Mouse (Mus musculus) liver, adult 2 months (tissue): Measurements from ENCODE around the gene Rapgef2. TPM values are rescaled to one million over a fixed set of nuclear protein-coding genes. Genes with fewer than 3 reads are reported as not detected.
"Not testable (repeated sequence)": the region's sequence is repeated elsewhere in the genome, so short reads cannot be mapped to it uniquely, and the experiment has no call there.

Source experiments
- DNase-seq: peaks from one replicate; pipeline ENCODE4 v3.0.0-alpha.2; 2011; ENCODE audit warnings: low read depth, low spot score; ENCODE audit errors: extremely low read depth
- H3K27ac ChIP-seq: fragments of 200-500 bp; replicated peaks from 2 replicates; pipeline ENCODE4 v1.5.1; 2012; ENCODE audit warnings: low read depth, mild to moderate bottlenecking, control low read depth, inconsistent platforms, low read length; ENCODE audit not compliant: insufficient read depth
- H3K27me3 ChIP-seq: fragments of 200-500 bp; 2 replicates; pipeline ENCODE4 v1.6.1; 2012; ENCODE audit warnings: mild to moderate bottlenecking, moderate library complexity, low read length, inconsistent platforms; ENCODE audit not compliant: control insufficient read depth, insufficient read depth
- H3K36me3 ChIP-seq: fragments of 200-500 bp; 2 replicates; pipeline ENCODE4 v1.6.1; 2012; ENCODE audit warnings: low read length, inconsistent platforms; ENCODE audit not compliant: control insufficient read depth, insufficient read depth
- H3K4me1 ChIP-seq: fragments of 200-500 bp; 2 replicates; pipeline ENCODE4 v1.6.1; 2011; ENCODE audit warnings: low read length; ENCODE audit not compliant: control insufficient read depth, insufficient read depth
- H3K4me3 ChIP-seq: fragments of 200-500 bp; 2 replicates; pipeline ENCODE4 v1.5.1; 2011; ENCODE audit warnings: low read depth, mild to moderate bottlenecking, control low read depth, low read length, moderate library complexity; ENCODE audit not compliant: insufficient read depth
- H3K79me2 ChIP-seq: fragments of 200-500 bp; 2 replicates; pipeline ENCODE4 v1.6.1; 2012; ENCODE audit warnings: inconsistent platforms, mild to moderate bottlenecking, low read length, moderate library complexity; ENCODE audit not compliant: control insufficient read depth, insufficient read depth
- H3K9ac ChIP-seq: fragments of 200-500 bp; 2 replicates; pipeline ENCODE4 v1.6.1; 2012; ENCODE audit warnings: low read depth, mild to moderate bottlenecking, control low read depth, inconsistent platforms, low read length
- CTCF ChIP-seq: fragments of 200-500 bp; IDR thresholded peaks from 2 replicates; pipeline ENCODE4 v1.5.1; 2011; ENCODE audit warnings: low read depth, low read length, control low read depth
- POLR2A ChIP-seq: fragments of 200-500 bp; IDR thresholded peaks from 2 replicates; pipeline ENCODE4 v1.6.1; 2011; ENCODE audit warnings: low read length, control low read depth; ENCODE audit not compliant: insufficient read depth; ENCODE audit errors: extremely low read depth
- WGBS: fragments of 180-500 bp; shearing (Covaris S2); methylation state at CpG from one replicate; pipeline ENCODE4 v1.1.7; 2018; 5-methylcytosine and 5-hydroxymethylcytosine counted together
- polyA plus RNA-seq: library from polyadenylated mRNA; depleted of rRNA; stranded (reverse); fragments of >200 nt; gene quantifications from 2 replicates; pipeline ENCODE4 v1.2.3, GENCODE M21; 2012
- total RNA-seq: library from RNA; depleted of rRNA; stranded (reverse); fragments of >200 nt; gene quantifications from 2 replicates; pipeline ENCODE4 v1.2.3, GENCODE M21; 2014

Gene Rapgef2
- total and polyA plus RNA-seq, 2 experiments = 4.2 to 15.3 TPM

- Histone ChIP-seq H3K27ac (no peak overlapping the region), H3K36me3 (peaks cover 31% of the 10 kb centered on the region), H3K9ac (no peak overlapping the region), H3K4me1 (no peaks in the 10 kb centered on the region), H3K4me3 (no peak overlapping the region), H3K27me3 (no peaks in the 10 kb centered on the region), H3K79me2 (no peaks in the 10 kb centered on the region)
- 67% methylated on average over 5 of the region's 7 CpGs for WGBS
- DNase-seq = no peak
- TF ChIP-seq CTCF (no peak), POLR2A (no peak)
Measured at GRCm38 (mm10) chr3:79071561-79071960, 214.8 kb downstream of the Rapgef2 start.

- Histone ChIP-seq H3K79me2 (no peaks in the 10 kb centered on the region), H3K9ac (no peak overlapping the region), H3K4me3 (no peak overlapping the region), H3K36me3 (peaks cover 42% of the 10 kb centered on the region), H3K27me3 (no peaks in the 10 kb centered on the region), H3K4me1 (no peaks in the 10 kb centered on the region), H3K27ac (no peak overlapping the region)
- TF ChIP-seq CTCF (no peak), POLR2A (no peak)
- WGBS = 85% methylated on average over 10 of the region's 10 CpGs
- DNase-seq = no peak
Measured at GRCm38 (mm10) chr3:79069891-79070290, 216.4 kb downstream of the Rapgef2 start.

- Histone ChIP-seq H3K4me3 (no peak overlapping the region), H3K79me2 (no peaks in the 10 kb centered on the region), H3K36me3 (peaks cover 41% of the 10 kb centered on the region), H3K27me3 (no peaks in the 10 kb centered on the region), H3K27ac (no peak overlapping the region), H3K9ac (no peak overlapping the region), H3K4me1 (no peaks in the 10 kb centered on the region)
- no peak for DNase-seq
- WGBS = 96% methylated on average over 11 of the region's 11 CpGs
- TF ChIP-seq CTCF = no peak
- no peak for TF ChIP-seq POLR2A
Measured at GRCm38 (mm10) chr3:79068976-79069375, 217.3 kb downstream of the Rapgef2 start.

- TF ChIP-seq CTCF (no peak), POLR2A (no peak)
- Histone ChIP-seq H3K27me3 (no peaks in the 10 kb centered on the region), H3K4me3 (no peak overlapping the region), H3K27ac (no peak overlapping the region), H3K79me2 (no peaks in the 10 kb centered on the region), H3K9ac (no peak overlapping the region), H3K4me1 (no peaks in the 10 kb centered on the region), H3K36me3 (peaks cover 33% of the 10 kb centered on the region)
- WGBS = 94% methylated on average over 28 of the region's 28 CpGs
- no peak for DNase-seq
Measured at GRCm38 (mm10) chr3:79066455-79067055, 219.8 kb downstream of the Rapgef2 start.

GRCm38 (mm10) chr3:79064096-79064495 lies 222.2 kb downstream of the Rapgef2 start:
- H3K79me2 ChIP-seq = no peaks in the 10 kb centered on the region
- TF ChIP-seq CTCF (no peak), POLR2A (no peak)
- DNase-seq = no peak
- H3K27me3 ChIP-seq = no peaks in the 10 kb centered on the region
- peaks cover 31% of the 10 kb centered on the region for H3K36me3 ChIP-seq
- H3K4me3 ChIP-seq = no peak overlapping the region
- no peak overlapping the region for H3K9ac ChIP-seq
- no peaks in the 10 kb centered on the region for H3K4me1 ChIP-seq
- WGBS = 94% methylated on average over 10 of the region's 10 CpGs
- no peak overlapping the region for H3K27ac ChIP-seq

- no peak overlapping the region for H3K4me3 ChIP-seq
- no peak for TF ChIP-seq POLR2A
- TF ChIP-seq CTCF = no peak
- H3K27me3 ChIP-seq = no peaks in the 10 kb centered on the region
- no peaks in the 10 kb centered on the region for H3K4me1 ChIP-seq
- H3K79me2 ChIP-seq = no peaks in the 10 kb centered on the region
- no peak overlapping the region for H3K9ac ChIP-seq
- 93% methylated on average over 6 of the region's 6 CpGs for WGBS
- no peak overlapping the region for H3K27ac ChIP-seq
- DNase-seq = no peak
- H3K36me3 ChIP-seq = peaks cover 20% of the 10 kb centered on the region
Measured at GRCm38 (mm10) chr3:79061426-79061825, 224.9 kb downstream of the Rapgef2 start.

- H3K36me3 ChIP-seq, H3K27me3 ChIP-seq, H3K4me1 ChIP-seq, DNase-seq, H3K27ac ChIP-seq, H3K79me2 ChIP-seq, H3K4me3 ChIP-seq, H3K9ac ChIP-seq: not testable (repeated sequence)
- 100% methylated on average over 2 of the region's 2 CpGs for WGBS
Measured at GRCm38 (mm10) chr3:79058491-79058890, 227.8 kb downstream of the Rapgef2 start.
